Mouse (Mus musculus) splenic B cell, adult 2 months (primary cell): ENCODE results near the gene Gm20219.
"Not testable (repeated sequence)": the region's sequence is repeated elsewhere in the genome, so short reads cannot be mapped to it uniquely, and the experiment has no call there.

ENCODE experiments used
- DNase-seq: peaks from one replicate; pipeline ENCODE4 v3.0.0-alpha.2; 2011; ENCODE audit warnings: low read depth, low spot score
- H3K27me3 ChIP-seq: 2 replicates; pipeline ENCODE4 v1.6.1; 2012; ENCODE audit warnings: mild to moderate bottlenecking, low read length, moderate library complexity, mixed read lengths; ENCODE audit not compliant: control insufficient read depth, poor library complexity, insufficient read depth, severe bottlenecking
- H3K36me3 ChIP-seq: 2 replicates; pipeline ENCODE4 v1.6.1; 2012; ENCODE audit warnings: mild to moderate bottlenecking, low read length, moderate library complexity, mixed read lengths; ENCODE audit not compliant: control insufficient read depth, poor library complexity, insufficient read depth, severe bottlenecking

The Gm20219 gene

DNA sequence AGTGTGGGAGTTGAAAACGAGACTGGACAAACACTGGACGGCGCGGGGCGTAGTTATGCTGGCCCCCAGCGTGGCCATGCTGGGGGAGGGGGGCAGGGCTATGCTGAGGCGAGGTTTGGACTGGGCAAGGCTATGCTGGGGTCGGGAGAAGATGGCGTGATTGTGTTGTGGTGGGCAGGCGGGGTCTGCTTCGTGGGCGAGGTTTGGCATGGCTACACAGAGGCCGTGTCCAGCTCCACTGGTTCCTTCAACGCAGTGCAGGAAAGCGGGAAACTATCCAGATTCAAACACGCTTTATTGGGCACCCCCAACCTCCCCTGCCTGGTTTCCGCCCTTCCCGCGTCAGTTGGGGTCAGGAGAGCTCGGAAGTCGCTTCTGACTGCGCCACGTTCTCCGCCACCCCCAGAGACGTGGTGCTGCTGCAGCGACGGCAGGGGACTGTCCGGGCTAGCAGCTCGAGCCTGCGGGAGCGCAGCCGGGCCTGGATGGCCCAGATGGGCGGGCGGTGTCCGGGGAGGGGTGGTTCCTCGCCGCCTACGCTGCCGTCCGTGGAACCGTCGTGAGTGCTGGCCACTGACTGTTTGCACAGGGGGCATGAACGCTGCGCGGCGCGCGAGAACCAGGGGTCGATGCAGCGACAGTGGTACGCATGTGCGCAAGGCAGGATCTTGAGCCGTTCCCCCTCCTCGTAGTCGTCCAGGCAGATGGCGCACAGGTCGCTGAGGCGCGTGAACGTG, 43.0 kb downstream of the Gm20219 start:
- DNase-seq: no peak
- Histone ChIP-seq H3K27me3 (no peaks in the 10 kb centered on the region; the same call in 1 of the 2 replicates), H3K36me3 (no peaks in the 10 kb centered on the region)

DNA sequence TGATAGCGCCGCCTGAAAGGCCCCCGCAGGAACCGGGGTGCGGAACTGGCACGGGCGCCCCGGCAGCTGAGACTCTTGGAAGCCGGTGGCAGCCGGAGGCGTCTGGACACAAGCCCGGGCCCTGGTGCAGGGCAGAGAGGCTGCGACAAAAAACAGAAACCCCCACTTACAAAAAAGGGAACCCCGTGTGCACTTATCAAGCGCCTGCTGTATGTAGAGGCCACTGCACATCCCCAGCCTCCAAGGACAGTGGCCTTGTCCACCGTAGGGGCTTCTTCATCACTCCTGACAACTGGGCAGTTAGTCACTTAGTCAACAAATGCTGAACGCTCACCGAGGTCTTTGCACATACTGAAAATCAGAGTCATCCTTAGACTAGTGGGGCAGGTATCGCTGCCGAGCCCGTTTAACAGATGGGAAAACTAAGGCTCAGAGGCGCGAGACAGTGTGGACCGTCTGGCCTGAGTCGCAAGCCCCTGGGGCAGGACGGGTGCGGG, 43.7 kb downstream of the Gm20219 start:
- Histone ChIP-seq H3K36me3 (no peaks in the 10 kb centered on the region), H3K27me3 (no peaks in the 10 kb centered on the region; the same call in 1 of the 2 replicates)
- DNase-seq: no peak

DNA sequence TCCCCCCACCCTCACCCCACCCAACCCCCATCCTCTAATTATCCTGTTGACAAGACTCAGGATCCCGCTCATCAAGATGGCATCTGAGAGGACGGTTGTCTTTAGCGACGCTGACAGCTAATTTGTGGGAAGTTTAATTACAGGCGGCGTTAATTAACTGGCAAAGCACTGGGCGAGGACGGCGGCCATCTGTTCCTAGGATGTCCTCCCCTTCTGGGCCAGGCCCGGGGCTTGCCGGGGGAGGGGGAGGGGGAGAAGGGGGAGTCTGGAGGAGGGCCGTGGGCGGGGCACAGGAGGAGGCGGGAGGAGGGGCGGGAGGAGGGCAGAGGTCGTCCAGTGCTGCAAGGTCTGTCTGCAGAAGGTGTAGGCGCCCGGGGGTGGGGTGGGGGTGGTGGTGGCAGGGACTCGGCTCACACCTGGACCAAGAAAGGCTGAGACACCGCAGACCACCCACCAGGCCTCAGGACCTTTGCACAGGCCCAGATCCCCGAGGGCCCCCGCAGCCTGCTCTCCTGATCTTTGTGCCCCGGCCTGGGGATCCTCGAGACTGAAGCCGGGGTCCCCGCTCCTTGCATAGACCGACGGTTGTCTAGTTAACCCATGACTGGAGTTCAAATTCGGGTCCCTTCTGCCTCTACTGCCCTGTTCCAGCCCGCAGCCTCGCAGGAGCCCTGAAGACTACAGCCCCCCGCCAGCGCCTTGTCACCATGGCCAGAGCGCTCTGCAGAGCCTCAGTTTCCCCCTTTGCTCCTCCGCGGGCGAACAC, 44.3 kb downstream of the Gm20219 start:
- no peak for DNase-seq
- no peaks in the 10 kb centered on the region for H3K36me3 ChIP-seq
- no peaks in the 10 kb centered on the region for H3K27me3 ChIP-seq

DNA sequence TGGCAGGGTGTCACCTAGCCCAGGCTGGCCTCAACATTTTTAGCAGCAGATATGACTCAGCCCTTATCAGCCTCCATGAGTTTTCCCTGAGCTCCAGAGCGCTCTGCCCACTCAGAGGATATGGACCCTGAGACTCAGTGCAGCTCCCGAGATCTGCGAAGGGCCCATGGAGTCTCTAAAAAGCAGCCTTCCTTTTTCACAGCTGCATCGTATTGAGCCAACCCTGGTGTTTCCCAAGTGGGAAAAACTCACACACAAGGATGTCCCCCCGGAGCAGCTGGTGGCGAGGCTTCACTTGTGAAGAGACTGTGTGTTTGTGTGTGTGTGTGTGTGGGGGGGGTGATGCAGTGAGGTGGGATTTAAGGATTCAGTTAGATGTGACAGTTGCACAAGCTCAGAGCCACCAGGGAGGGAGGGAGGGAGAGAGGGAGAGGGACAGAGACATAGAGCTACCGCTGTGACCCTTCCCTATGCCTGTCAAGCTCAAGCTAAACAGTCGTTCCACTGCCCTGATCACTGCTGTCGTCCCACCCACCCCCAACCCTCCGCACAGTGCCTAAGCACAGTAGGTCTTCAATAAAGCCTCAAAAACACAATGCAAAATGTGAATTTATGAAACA, 45.1 kb downstream of the Gm20219 start:
- Histone ChIP-seq H3K27me3 (no peaks in the 10 kb centered on the region), H3K36me3 (no peaks in the 10 kb centered on the region)
- DNase-seq: no peak

DNA sequence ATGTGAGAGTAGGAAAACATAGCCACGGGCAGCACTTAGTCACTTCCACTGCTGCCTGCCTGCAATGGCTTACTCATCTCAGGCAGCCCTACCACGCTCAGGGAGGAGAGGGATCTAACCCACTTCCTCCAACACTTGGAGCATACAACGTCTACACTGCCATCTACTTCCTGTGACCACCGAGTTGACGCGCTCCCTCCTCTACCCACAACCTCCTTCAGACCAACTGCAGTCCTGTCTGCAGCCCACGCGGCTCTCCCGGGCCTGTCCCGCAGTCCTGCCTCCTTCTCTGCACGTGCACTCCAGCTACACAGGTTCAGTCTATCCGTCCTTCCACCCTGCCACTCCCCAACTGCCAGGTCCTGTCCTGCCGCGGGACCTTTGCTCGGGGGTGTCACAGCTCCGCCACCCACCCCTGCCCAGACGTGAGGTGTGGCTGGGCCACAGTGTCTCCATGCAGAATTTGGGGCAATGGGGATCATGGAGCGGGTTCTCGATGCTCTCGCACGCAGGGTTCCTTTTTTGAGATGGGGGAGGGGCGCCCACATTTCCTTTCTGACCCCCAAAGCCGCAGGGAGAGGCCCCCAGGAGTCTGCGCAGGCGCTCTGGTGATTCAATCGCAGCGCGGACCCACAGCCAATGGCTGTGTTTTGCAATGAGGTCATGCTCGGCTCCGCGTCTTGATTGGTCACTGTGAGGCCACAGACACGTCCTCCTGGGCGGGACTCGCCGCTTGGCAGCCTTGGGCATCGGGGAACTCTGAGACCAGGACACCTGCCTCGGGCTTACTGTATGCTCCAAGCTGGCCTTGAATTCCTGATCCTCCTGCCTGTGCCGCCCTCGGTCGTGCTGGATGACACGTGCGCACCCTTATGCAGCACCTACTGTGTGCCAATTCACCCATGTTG, 46.8 kb downstream of the Gm20219 start:
- peak; percentile 92 for DNase-seq
- H3K27me3 ChIP-seq: no peaks in the 10 kb centered on the region
- no peaks in the 10 kb centered on the region for H3K36me3 ChIP-seq

DNA sequence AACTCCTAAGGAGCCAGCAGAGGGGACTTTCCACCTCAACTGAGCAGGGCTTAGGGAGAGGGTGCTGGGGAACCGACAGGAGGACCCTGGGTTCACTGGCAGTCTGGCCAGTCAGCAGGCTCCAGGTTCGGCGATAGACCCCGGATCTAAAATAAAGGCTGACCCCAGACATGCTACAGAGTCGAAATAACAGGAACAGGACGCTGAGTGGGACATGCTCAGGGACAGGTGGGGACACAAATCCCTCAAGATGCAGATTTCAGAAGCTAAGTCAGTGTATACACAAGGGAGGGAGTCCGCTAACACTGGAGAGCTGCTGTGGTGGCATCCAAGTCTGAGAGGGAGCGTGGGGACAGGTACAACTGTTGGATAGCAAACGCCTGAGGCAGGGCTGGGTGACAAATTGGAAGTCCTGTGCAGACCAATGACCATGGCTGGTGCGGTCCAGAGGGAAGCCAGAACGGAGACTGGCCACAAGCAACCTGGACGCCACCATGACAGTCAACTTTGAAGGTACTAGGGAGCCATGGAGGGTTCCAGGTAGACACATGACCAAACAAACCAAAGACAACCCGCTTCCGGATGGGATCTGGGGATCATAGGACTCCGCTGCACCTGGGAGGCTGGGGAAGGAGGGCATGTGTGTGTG, 47.6 kb downstream of the Gm20219 start:
- no peaks in the 10 kb centered on the region for H3K27me3 ChIP-seq
- no peak for DNase-seq
- no peaks in the 10 kb centered on the region for H3K36me3 ChIP-seq

DNA sequence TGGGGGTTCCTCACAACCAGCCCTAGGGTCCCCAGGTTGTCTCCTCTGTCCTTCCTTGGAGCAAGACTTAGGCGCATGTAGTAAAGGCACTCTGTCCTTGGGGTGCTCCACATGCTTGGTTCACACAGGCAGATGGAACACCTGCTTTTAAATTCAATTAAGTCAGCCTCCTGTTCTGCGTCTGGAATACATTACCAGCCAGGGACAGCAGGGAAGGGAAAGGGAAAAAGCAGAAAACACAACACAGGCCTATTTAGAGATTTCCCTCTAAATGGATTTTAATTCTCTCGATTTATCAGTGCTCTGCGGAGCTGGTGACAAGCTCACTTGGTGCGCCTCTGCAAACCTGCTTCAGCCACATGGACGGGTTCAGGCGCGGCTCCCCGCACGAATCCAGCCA, 48.8 kb downstream of the Gm20219 start:
- no peaks in the 10 kb centered on the region for H3K27me3 ChIP-seq
- no peaks in the 10 kb centered on the region for H3K36me3 ChIP-seq
- DNase-seq: no peak

DNA sequence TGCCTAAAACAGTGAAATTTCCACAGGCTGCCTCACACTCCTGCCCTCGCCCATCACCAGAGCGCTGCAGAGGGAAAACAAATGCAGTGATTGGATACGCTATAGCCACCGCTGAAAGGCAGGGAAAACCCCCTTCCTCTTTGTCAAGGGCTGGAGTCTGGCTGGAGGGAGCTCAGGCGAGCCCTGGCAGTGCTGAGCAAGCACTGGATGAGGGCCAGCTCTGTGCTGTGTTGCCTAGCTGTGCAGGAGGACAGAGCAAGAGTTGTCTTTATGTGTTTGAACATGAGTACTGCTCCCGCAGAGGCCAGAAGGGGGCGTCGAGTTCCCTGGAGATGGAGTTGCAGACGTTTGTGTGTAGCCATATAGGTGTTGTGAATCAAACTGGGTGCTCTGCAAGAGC, 51.7 kb downstream of the Gm20219 start:
- no peak for DNase-seq
- H3K36me3 ChIP-seq: no peaks in the 10 kb centered on the region
- no peaks in the 10 kb centered on the region for H3K27me3 ChIP-seq

DNA sequence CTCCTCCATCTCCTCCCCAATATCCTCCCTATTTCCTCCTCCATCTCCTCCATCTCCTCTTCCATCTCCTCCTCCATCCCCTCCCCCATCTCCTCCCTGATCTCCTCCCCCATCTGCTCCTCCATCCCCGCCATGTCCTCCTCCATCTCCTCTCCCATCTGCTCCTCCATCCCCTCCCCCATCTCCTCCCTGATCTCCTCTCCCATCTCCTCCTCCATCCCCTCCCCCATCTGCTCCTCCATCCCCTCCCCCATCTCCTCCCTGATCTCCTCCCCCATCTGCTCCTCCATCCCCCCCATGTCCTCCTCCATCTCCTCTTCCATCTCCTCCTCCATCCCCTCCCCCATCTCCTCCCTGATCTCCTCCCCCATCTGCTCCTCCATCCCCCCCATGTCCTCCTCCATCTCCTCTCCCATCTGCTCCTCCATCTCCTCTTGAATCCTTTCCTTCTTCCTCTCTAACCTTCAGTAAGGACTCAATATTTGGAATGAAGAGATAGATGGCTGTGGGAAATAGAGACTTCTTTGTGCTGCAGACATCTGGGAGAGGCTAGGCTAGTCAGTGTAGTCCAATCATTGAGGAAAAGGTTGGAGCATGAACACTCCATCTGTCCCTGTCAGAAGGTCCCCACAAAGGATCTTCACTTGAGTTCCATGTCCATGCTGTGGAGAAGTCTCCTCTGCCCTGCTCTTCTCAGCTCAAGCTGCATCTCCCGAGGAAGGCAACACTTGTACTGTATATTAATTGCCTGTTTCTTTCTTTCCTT, 52.4 kb downstream of the Gm20219 start:
- H3K27me3 ChIP-seq, DNase-seq, H3K36me3 ChIP-seq: not testable (repeated sequence)
